Mouse (Mus musculus): ENCODE data around the gene Eipr1. TPM values are rescaled to one million over a fixed set of nuclear protein-coding genes. Genes with fewer than 3 reads are reported as not detected.
A peak's percentile ranks its signal among the peaks of the same experiment; 100 is the strongest.

Gene Eipr1
- polyA plus RNA-seq, 1 experiment from 2014 or later, result 77.0 TPM

- Histone ChIP-seq H3K27ac (replicated peaks; ENCODE audit: low read depth, low read length) (no peak overlapping the region), H3K9me3 (ENCODE audit: control insufficient read depth, low read length) (peaks cover 4% of the 10 kb centered on the region; the same call in 1 of the 2 replicates), H3K27me3 (ENCODE audit: control insufficient read depth, insufficient read depth, low read length) (no peaks in the 10 kb centered on the region), H3K4me2 (ENCODE audit: low read length) (no peak overlapping the region), H3K4me3 (replicated peaks; ENCODE audit: low read depth, low read length) (no peak overlapping the region), H3K4me1 (ENCODE audit: control insufficient read depth, insufficient read depth, low read length) (0 out of 2 replicates have a peak, but pooled peaks cover 6% of the 10 kb centered on the region), H3K9ac (replicated peaks; ENCODE audit: low read length) (no peak overlapping the region), H3K36me3 (ENCODE audit: control insufficient read depth, insufficient read depth, low read length) (no peaks in the 10 kb centered on the region)
- no peak for ATAC-seq (ENCODE audit: low FRiP score, low TSS enrichment)
- no peak for DNase-seq
- WGBS, result 85% methylated on average over 5 of the region's 5 CpGs
Observed at GRCm38 (mm10) chr12:28841179-28841698, 89.6 kb downstream of the Eipr1 start.

GRCm38 (mm10) chr12:28845811-28846210, 94.2 kb downstream of the Eipr1 start:
- Histone ChIP-seq H3K4me1 (ENCODE audit: control insufficient read depth, insufficient read depth, low read length) (peaks cover 7% of the 10 kb centered on the region), H3K4me2 (ENCODE audit: low read length) (no peak overlapping the region), H3K9me3 (ENCODE audit: control insufficient read depth, low read length) (peaks cover 4% of the 10 kb centered on the region; the same call in 1 of the 2 replicates), H3K4me3 (replicated peaks; ENCODE audit: low read depth, low read length) (no peak overlapping the region), H3K27me3 (ENCODE audit: control insufficient read depth, insufficient read depth, low read length) (no peaks in the 10 kb centered on the region), H3K9ac (replicated peaks; ENCODE audit: low read length) (no peak overlapping the region), H3K36me3 (ENCODE audit: control insufficient read depth, insufficient read depth, low read length) (no peaks in the 10 kb centered on the region; the same call in 1 of the 2 replicates), H3K27ac (replicated peaks; ENCODE audit: low read depth, low read length) (no peak overlapping the region)
- DNase-seq, result no peak
- 95% methylated on average over 8 of the region's 8 CpGs for WGBS
- ATAC-seq (ENCODE audit: low FRiP score, low TSS enrichment), result no peak

- no peak for DNase-seq
- H3K27ac ChIP-seq (replicated peaks; ENCODE audit: low read depth, low read length), result no peak overlapping the region
- H3K4me2 ChIP-seq (ENCODE audit: low read length), result no peak overlapping the region
- H3K9ac ChIP-seq (replicated peaks; ENCODE audit: low read length), result no peak overlapping the region
- no peak for ATAC-seq (ENCODE audit: low FRiP score, low TSS enrichment)
- H3K4me1 ChIP-seq (ENCODE audit: control insufficient read depth, insufficient read depth, low read length), result peaks cover 7% of the 10 kb centered on the region
- H3K4me3 ChIP-seq (replicated peaks; ENCODE audit: low read depth, low read length), result no peak overlapping the region
- no peaks in the 10 kb centered on the region; the same call in 1 of the 2 replicates for H3K36me3 ChIP-seq (ENCODE audit: control insufficient read depth, insufficient read depth, low read length)
- H3K27me3 ChIP-seq (ENCODE audit: control insufficient read depth, insufficient read depth, low read length), result no peaks in the 10 kb centered on the region
- 87% methylated on average over 6 of the region's 6 CpGs for WGBS
- peaks cover 4% of the 10 kb centered on the region; the same call in 1 of the 2 replicates for H3K9me3 ChIP-seq (ENCODE audit: control insufficient read depth, low read length)
Observed at GRCm38 (mm10) chr12:28847401-28847800, 95.8 kb downstream of the Eipr1 start.

DNA sequence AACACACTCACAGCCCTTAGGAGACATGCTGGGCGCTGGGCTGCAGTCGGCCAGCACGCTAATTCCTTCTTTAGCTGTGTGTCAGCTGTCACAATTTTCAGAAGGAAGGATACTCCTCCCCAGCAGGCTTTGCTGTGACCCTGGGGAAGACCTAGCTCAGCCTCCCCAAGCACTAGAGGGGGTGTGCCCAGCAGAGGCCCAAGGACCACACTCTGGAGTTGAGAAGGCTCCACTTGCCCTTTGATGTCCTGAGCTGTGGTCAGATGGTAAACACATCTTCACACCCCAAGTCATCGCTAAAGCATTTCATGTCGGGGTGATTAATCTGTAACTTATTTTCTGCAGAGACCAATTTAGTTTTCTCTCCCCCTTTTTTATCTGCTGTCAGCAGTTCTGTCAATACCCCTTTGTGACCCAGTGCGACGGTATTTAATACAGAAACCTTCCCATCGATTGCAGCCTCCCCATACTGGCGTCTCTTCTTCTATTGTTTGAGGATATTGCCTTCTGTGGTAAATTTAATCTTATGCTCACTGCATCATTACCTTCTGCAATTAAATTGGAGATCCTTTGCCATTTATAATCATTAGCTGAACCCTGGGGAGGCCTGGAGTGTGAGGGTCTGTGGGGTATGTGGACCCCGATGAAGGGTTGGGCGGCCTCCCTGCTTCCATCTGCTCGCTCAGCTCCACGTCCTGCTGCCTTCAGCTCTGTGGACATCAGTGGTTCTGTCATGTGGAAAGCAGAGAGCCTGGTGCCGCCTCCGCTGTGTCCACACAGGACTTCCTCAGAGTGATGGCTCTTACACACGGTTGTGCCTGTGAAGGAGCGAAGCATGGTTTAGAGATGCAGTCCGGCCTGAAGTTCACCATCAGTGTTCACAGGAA, 97.4 kb downstream of the Eipr1 start:
- Histone ChIP-seq H3K4me2 (ENCODE audit: low read length) (no peak overlapping the region), H3K9ac (replicated peaks; ENCODE audit: low read length) (no peak overlapping the region), H3K4me3 (replicated peaks; ENCODE audit: low read depth, low read length) (no peak overlapping the region), H3K9me3 (ENCODE audit: control insufficient read depth, low read length) (no peaks in the 10 kb centered on the region), H3K4me1 (ENCODE audit: control insufficient read depth, insufficient read depth, low read length) (peaks cover 7% of the 10 kb centered on the region), H3K27ac (replicated peaks; ENCODE audit: low read depth, low read length) (peak overlapping the region; percentile 77), H3K27me3 (ENCODE audit: control insufficient read depth, insufficient read depth, low read length) (no peaks in the 10 kb centered on the region), H3K36me3 (ENCODE audit: control insufficient read depth, insufficient read depth, low read length) (no peaks in the 10 kb centered on the region; the same call in 1 of the 2 replicates)
- DNase-seq, result peak; percentile 28
- 48% methylated on average over 18 of the region's 18 CpGs for WGBS
- no peak for ATAC-seq (ENCODE audit: low FRiP score, low TSS enrichment)

DNA sequence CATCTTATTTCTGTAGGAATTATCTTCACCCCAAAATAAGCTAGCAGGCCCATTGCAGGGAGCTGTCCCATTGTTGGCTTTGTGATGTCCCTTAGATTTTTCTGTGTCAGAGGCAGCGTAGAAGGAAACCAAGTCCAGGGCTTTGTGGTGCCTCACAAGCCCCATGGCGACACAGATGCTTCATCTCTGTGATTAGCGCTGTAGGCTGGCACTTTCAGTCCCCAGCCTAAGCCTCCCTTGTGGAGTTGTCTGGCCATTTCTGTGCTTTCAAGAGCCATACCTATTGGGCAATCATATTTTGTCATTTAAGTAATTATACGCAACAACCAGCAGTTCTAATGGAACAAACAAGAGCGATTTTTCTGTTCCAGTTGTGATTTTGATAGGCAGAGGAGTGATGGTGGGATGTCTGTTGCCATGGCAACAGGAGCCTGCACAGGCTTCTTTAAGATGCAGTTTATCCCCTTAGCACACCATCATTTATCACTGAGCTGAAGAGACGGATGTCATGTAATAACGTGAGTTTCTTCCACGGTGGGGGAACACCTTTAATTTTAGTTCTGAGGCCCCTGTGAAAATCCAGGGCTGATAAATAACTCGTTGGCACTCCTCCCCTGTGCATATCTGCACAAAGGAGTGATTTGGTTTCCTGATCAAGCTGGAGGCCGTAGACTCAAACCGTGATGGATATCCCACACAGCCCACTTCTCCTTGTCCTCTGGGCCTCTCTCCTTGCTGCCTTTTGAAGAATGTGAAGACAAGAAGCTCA, 108.1 kb downstream of the Eipr1 start:
- Histone ChIP-seq H3K9ac (replicated peaks; ENCODE audit: low read length) (peak overlapping the region; percentile 30; the same call in 1 of the 2 replicates), H3K9me3 (ENCODE audit: control insufficient read depth, low read length) (no peaks in the 10 kb centered on the region), H3K36me3 (ENCODE audit: control insufficient read depth, insufficient read depth, low read length) (no peaks in the 10 kb centered on the region), H3K4me3 (replicated peaks; ENCODE audit: low read depth, low read length) (no peak overlapping the region), H3K4me2 (ENCODE audit: low read length) (peak overlapping the region; percentile 36), H3K4me1 (ENCODE audit: control insufficient read depth, insufficient read depth, low read length) (peaks cover 40% of the 10 kb centered on the region), H3K27me3 (ENCODE audit: control insufficient read depth, insufficient read depth, low read length) (no peaks in the 10 kb centered on the region), H3K27ac (replicated peaks; ENCODE audit: low read depth, low read length) (peak overlapping the region; percentile 98)
- 6% methylated on average over 11 of the region's 11 CpGs for WGBS
- peak; percentile 84 for ATAC-seq (ENCODE audit: low FRiP score, low TSS enrichment)
- peak; percentile 91 for DNase-seq

- Histone ChIP-seq H3K36me3 (ENCODE audit: control insufficient read depth, insufficient read depth, low read length) (no peaks in the 10 kb centered on the region), H3K4me3 (replicated peaks; ENCODE audit: low read depth, low read length) (no peak overlapping the region), H3K27me3 (ENCODE audit: control insufficient read depth, insufficient read depth, low read length) (no peaks in the 10 kb centered on the region), H3K4me1 (ENCODE audit: control insufficient read depth, insufficient read depth, low read length) (peaks cover 40% of the 10 kb centered on the region), H3K27ac (replicated peaks; ENCODE audit: low read depth, low read length) (peak overlapping the region; percentile 98), H3K9ac (replicated peaks; ENCODE audit: low read length) (peak overlapping the region; percentile 30; the same call in 1 of the 2 replicates), H3K4me2 (ENCODE audit: low read length) (peak overlapping the region; percentile 36), H3K9me3 (ENCODE audit: control insufficient read depth, low read length) (no peaks in the 10 kb centered on the region)
- DNase-seq (peak; percentile 76), ATAC-seq (ENCODE audit: low FRiP score, low TSS enrichment) (peak; percentile 66)
- 5% methylated on average over 5 of the region's 5 CpGs for WGBS
Observed at GRCm38 (mm10) chr12:28860264-28860560, 108.6 kb downstream of the Eipr1 start.

GRCm38 (mm10) chr12:28863260-28863659, 111.7 kb downstream of the Eipr1 start:
- H3K9me3 ChIP-seq (ENCODE audit: control insufficient read depth, low read length), result no peaks in the 10 kb centered on the region
- peaks cover 40% of the 10 kb centered on the region for H3K4me1 ChIP-seq (ENCODE audit: control insufficient read depth, insufficient read depth, low read length)
- ATAC-seq (ENCODE audit: low FRiP score, low TSS enrichment) (no peak), DNase-seq (peak; percentile 57)
- H3K4me2 ChIP-seq (ENCODE audit: low read length), result no peak overlapping the region
- H3K27ac ChIP-seq (replicated peaks; ENCODE audit: low read depth, low read length), result peak overlapping the region; percentile 80
- 55% methylated on average over 12 of the region's 12 CpGs for WGBS
- no peak overlapping the region for H3K9ac ChIP-seq (replicated peaks; ENCODE audit: low read length)
- no peaks in the 10 kb centered on the region for H3K27me3 ChIP-seq (ENCODE audit: control insufficient read depth, insufficient read depth, low read length)
- peaks cover 7% of the 10 kb centered on the region for H3K36me3 ChIP-seq (ENCODE audit: control insufficient read depth, insufficient read depth, low read length)
- no peak overlapping the region for H3K4me3 ChIP-seq (replicated peaks; ENCODE audit: low read depth, low read length)

- no peak overlapping the region for H3K4me3 ChIP-seq (replicated peaks; ENCODE audit: low read depth, low read length)
- DNase-seq (no peak), ATAC-seq (ENCODE audit: low FRiP score, low TSS enrichment) (no peak)
- peaks cover 14% of the 10 kb centered on the region for H3K36me3 ChIP-seq (ENCODE audit: control insufficient read depth, insufficient read depth, low read length)
- no peaks in the 10 kb centered on the region for H3K9me3 ChIP-seq (ENCODE audit: control insufficient read depth, low read length)
- no peak overlapping the region for H3K4me2 ChIP-seq (ENCODE audit: low read length)
- H3K27me3 ChIP-seq (ENCODE audit: control insufficient read depth, insufficient read depth, low read length), result no peaks in the 10 kb centered on the region
- 81% methylated on average over 1 of the region's 1 CpGs for WGBS
- H3K4me1 ChIP-seq (ENCODE audit: control insufficient read depth, insufficient read depth, low read length), result peaks cover 21% of the 10 kb centered on the region
- peak overlapping the region; percentile 55; the same call in 1 of the 2 replicates for H3K27ac ChIP-seq (replicated peaks; ENCODE audit: low read depth, low read length)
- no peak overlapping the region for H3K9ac ChIP-seq (replicated peaks; ENCODE audit: low read length)
Observed at GRCm38 (mm10) chr12:28866121-28866520, 114.5 kb downstream of the Eipr1 start.

All from midbrain, embryonic 14.5 days (tissue).